Mouse (Mus musculus) retina, postnatal 7 days (tissue): ENCODE measurements at regions not wholly inside any gene's neighbourhood (a gene's known extent, or its start where the extent isn't known, plus 50 kb on each side); places are given as distances from the start of the nearest gene placed in this dataset.

Experiments used
- DNase-seq: peaks from one replicate; pipeline ENCODE4 v3.0.0-alpha.2; 2012; ENCODE audit warnings: low read depth, low spot score

- DNase-seq, result no peak
Measured at GRCm38 (mm10) chr9:8273253-8273652, 139.2 kb upstream of the Cep126 start.

DNA sequence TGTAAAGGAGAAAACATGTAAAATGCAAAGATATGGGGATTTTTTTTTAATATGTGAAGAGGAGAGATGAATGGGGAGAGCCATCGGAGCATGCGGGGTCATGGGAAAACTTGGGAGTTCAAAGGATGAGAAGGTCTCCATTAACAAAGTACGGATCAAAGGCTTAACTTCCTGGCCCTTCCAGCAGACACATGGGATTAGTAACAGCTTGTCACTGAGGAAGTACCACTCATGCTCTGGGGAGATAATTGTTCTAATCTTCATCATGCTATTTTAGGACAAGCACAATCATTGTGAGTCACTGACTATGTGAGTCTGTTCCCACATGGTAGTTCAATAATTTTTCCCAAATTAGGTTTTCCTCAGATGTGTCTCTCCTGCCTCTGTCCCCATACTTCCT, 115.4 kb upstream of the Cep126 start:
- DNase-seq, result no peak

GRCm38 (mm10) chr9:8228078-8228477, 94.0 kb upstream of the Cep126 start:
- no peak for DNase-seq

DNA sequence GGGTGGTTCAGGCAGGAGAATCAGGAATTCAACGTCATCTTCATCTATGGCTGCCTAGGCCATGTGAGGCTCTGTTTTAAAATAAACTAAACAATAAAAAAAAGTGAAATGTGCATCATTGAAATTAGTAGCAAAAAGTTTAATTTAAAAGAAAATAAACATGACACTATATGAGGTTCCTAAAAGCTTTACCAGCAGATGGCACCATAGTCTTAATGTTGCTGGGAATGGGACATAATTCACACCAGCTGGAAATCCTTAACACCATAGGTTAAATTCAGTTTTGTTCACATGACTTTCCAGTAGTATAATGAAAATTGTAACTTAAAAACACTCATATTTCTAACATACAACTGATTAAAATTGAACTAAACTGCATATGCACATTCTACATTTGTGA, 92.3 kb upstream of the Cep126 start:
- peak; percentile 1 for DNase-seq

DNA sequence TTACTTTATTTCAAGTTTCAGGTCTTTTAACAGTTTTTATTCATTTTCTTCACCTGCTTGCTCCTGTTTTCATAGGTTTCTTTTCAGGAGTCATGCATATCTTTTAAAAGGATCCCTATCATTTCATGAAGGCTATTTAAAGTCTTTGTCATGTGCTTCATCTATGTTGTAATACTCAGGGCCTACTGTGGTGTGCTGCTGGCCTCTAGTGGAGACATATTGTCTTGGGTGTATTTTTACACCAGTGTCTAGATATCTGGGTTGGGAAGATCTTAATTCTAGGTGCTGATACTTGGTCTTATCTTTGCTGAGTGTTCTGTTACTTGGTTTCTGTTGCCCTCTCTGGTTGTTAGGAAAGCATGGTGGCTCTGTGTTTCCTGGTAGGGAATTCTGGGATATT, 74.8 kb upstream of the Cep126 start:
- DNase-seq, result peak; percentile 24

GRCm38 (mm10) chr9:8185433-8185832, 51.3 kb upstream of the Cep126 start:
- no peak for DNase-seq
